Mouse (Mus musculus) megakaryocyte, adult 5-6 weeks (primary cell): Measurements from ENCODE around the gene BC030867. TPM values are rescaled to one million over a fixed set of nuclear protein-coding genes. Genes with fewer than 3 reads are reported as not detected.

ENCODE experiments used
- ATAC-seq: 2 replicates; pipeline ENCODE4 v1.8.0; 2016; ENCODE audit warnings: mild to moderate bottlenecking, inconsistent platforms; ENCODE audit not compliant: poor library complexity, severe bottlenecking
- total RNA-seq, 2 experiments: library from RNA; stranded (forward) in 1 of 2; stranded (reverse) in 1 of 2; fragments of 153-499, 151-499 nt in 1 of 2; fragments of 221-1000, 200-1000 nt in 1 of 2; gene quantifications; 2 replicates each; pipeline versions ENCODE4 v1.2.3 to v1.2.4; 2015 to 2017

The BC030867 gene
- total RNA-seq (2015) (8.7 and 12.8 TPM in 2 replicates), total RNA-seq (2017) (4.6 and 5.0 TPM in 2 replicates)

- peak; percentile 87 for ATAC-seq
These were observed at the start of gene BC030867 for GRCm38 (mm10) chr11:102248630-102249230. Gene BC030867 (plus strand): TSS chr11:102248882.

GRCm38 (mm10) chr11:102199856-102200255 lies 48.8 kb upstream of the BC030867 start:
- no peak for ATAC-seq

GRCm38 (mm10) chr11:102201408-102201821 lies 47.3 kb upstream of the BC030867 start:
- no peak for ATAC-seq

- no peak for ATAC-seq
These were observed 42.2 kb upstream of the BC030867 start for GRCm38 (mm10) chr11:102206481-102206880.

GRCm38 (mm10) chr11:102207825-102208777 lies 40.6 kb upstream of the BC030867 start:
- peak; percentile 66 for ATAC-seq

GRCm38 (mm10) chr11:102208846-102209245 lies 39.8 kb upstream of the BC030867 start:
- ATAC-seq = no peak

GRCm38 (mm10) chr11:102209742-102210141 lies 38.9 kb upstream of the BC030867 start:
- peak; percentile 86 for ATAC-seq

- ATAC-seq = peak; percentile 16
These were observed 38.5 kb upstream of the BC030867 start for GRCm38 (mm10) chr11:102210185-102210584.

- no peak for ATAC-seq
These were observed 37.7 kb upstream of the BC030867 start for GRCm38 (mm10) chr11:102211011-102211410.

- no peak for ATAC-seq
These were observed 36.7 kb upstream of the BC030867 start for GRCm38 (mm10) chr11:102211936-102212341.

- no peak for ATAC-seq
These were observed 34.1 kb upstream of the BC030867 start for GRCm38 (mm10) chr11:102214430-102215156.

GRCm38 (mm10) chr11:102215511-102215910 lies 33.2 kb upstream of the BC030867 start:
- ATAC-seq = no peak

GRCm38 (mm10) chr11:102216056-102216885 lies 32.4 kb upstream of the BC030867 start:
- ATAC-seq = no peak

GRCm38 (mm10) chr11:102216886-102217240 lies 31.8 kb upstream of the BC030867 start:
- no peak for ATAC-seq

GRCm38 (mm10) chr11:102217396-102217795 lies 31.3 kb upstream of the BC030867 start:
- ATAC-seq = no peak

GRCm38 (mm10) chr11:102217876-102218430 lies 30.7 kb upstream of the BC030867 start:
- ATAC-seq = no peak

- ATAC-seq = peak; percentile 86
These were observed 29.9 kb upstream of the BC030867 start for GRCm38 (mm10) chr11:102218783-102219182.

- peak; percentile 5; the same call in 1 of the 2 replicates for ATAC-seq
These were observed 29.3 kb upstream of the BC030867 start for GRCm38 (mm10) chr11:102219247-102219993.

- ATAC-seq = no peak
These were observed 28.7 kb upstream of the BC030867 start for GRCm38 (mm10) chr11:102219994-102220346.
